Mouse (Mus musculus) left cerebral cortex, adult 2 months (tissue): Measurements from ENCODE around the gene Ccdc30. TPM values are rescaled to one million over a fixed set of nuclear protein-coding genes. Genes with fewer than 3 reads are reported as not detected.

Experiments used
- DNase-seq, 2 experiments: peaks; one replicate each; pipeline ENCODE4 v3.0.0; 2021 to 2022; ENCODE audit warnings: low spot score in 2 of 2, mixed read lengths in 1 of 2; ENCODE audit errors: extremely low spot score in 1 of 2
- H3K27ac ChIP-seq: fragments of 200-600 bp; 2 replicates; pipeline ENCODE4 v1.8.1; 2022
- H3K4me3 ChIP-seq: fragments of 200-600 bp; 2 replicates; pipeline ENCODE4 v1.8.1; 2022
- CTCF ChIP-seq: fragments of 200-600 bp; IDR thresholded peaks from 2 replicates; pipeline ENCODE4 v1.8.1; 2022; ENCODE audit warnings: antibody characterized with exemption, mild to moderate bottlenecking, moderate library complexity
- intact Hi-C: fragments of 180-260 bp; cut with DNase I; formaldehyde crosslinking; loops from one replicate; pipeline ENCODE4 v1.15.1; 2025
- long read RNA-seq, 2 experiments: library from polyadenylated mRNA; stranded (forward); transcript quantifications; one replicate each; pipeline ENCODE4 v2.0.0; 2021; ENCODE audit warnings: borderline mapping rate in 2 of 2
- total RNA-seq, 2 experiments: library from RNA; stranded (reverse); gene quantifications; 2 replicates each; pipeline ENCODE4 v1.2.3; 2021

Gene Ccdc30
- total RNA-seq: 10 to 100 TPM; 19.6 to 20.8 TPM
- long read RNA-seq, experiment 1, partial matches to known transcripts: 7 of 18 reads
- long read RNA-seq, experiment 1, other reads (novel, unspliced or antisense): 7 of 18 reads
- long read RNA-seq, experiment 2, transcript Ccdc30-202 (15 exons, 2,534 nt): major isoform, 5 of 19 reads
- long read RNA-seq, experiment 2, partial matches to known transcripts: 4 of 19 reads
- long read RNA-seq, experiment 2, other reads (novel, unspliced or antisense): 9 of 19 reads

- intact Hi-C loops: loop anchor here (10.0 kb wide), 1 partner anchor 170 kb away; no protein-coding TSS in a partner anchor
- peak; percentile 95 for DNase-seq
- Histone ChIP-seq H3K4me3 (peak within 1 kb of the TSS; percentile 74), H3K27ac (peak within 1 kb of the TSS; percentile 59)
- no peak for TF ChIP-seq CTCF
These were observed at the start of gene Ccdc30 for GRCm38 (mm10) chr4:119415072-119415753. Gene Ccdc30, minus strand, starts transcription at chr4:119415521.

- no peak for TF ChIP-seq CTCF
- intact Hi-C loops: loop anchor here (5.0 kb wide), 1 partner anchor 42 kb away; the partner anchor contains the start of genes Ppcs and Zmynd12
- DNase-seq: no peak
- H3K27ac ChIP-seq: no peak overlapping the region
- H3K4me3 ChIP-seq: no peak overlapping the region
These were observed 48.6 kb upstream of the Ccdc30 start for GRCm38 (mm10) chr4:119463756-119464419.

- TF ChIP-seq CTCF: no peak
- peak in 1 of 2 experiments; percentile 31 for DNase-seq
- Histone ChIP-seq H3K27ac (no peak overlapping the region), H3K4me3 (no peak overlapping the region)
- intact Hi-C loops: loop anchor here (5.0 kb wide), 1 partner anchor 41 kb away; the partner anchor contains the start of genes Ppcs and Zmynd12
These were observed 47.8 kb upstream of the Ccdc30 start for GRCm38 (mm10) chr4:119462858-119463755.

GRCm38 (mm10) chr4:119462457-119462856 is 47.1 kb upstream of the Ccdc30 start:
- Histone ChIP-seq H3K27ac (no peak overlapping the region), H3K4me3 (no peak overlapping the region)
- DNase-seq: no peak
- no peak for TF ChIP-seq CTCF
- intact Hi-C loops: loop anchor here (5.0 kb wide), 1 partner anchor 40 kb away; the partner anchor contains the start of genes Ppcs and Zmynd12

GRCm38 (mm10) chr4:119460728-119461141 is 45.4 kb upstream of the Ccdc30 start:
- peak overlapping the region; percentile 16; the same call in 1 of the 2 replicates for H3K4me3 ChIP-seq
- intact Hi-C loops: loop anchor here (2.0 to 5.0 kb wide), 2 partner anchors 38 to 78 kb away; partner anchors contain the start of genes Frg2f1, Ppcs and Zmynd12
- no peak for TF ChIP-seq CTCF
- DNase-seq: peak; percentile 73 to 75
- H3K27ac ChIP-seq: no peak overlapping the region

- intact Hi-C loops: loop anchor here (2.0 to 5.0 kb wide), 2 partner anchors 38 to 79 kb away; partner anchors contain the start of genes Frg2f1, Ppcs and Zmynd12
- Histone ChIP-seq H3K4me3 (no peak overlapping the region), H3K27ac (no peak overlapping the region)
- TF ChIP-seq CTCF: peak; percentile 48
- no peak for DNase-seq
These were observed 45.0 kb upstream of the Ccdc30 start for GRCm38 (mm10) chr4:119460296-119460695.

GRCm38 (mm10) chr4:119453533-119453932 is 38.2 kb upstream of the Ccdc30 start:
- H3K4me3 ChIP-seq: no peak overlapping the region
- H3K27ac ChIP-seq: no peak overlapping the region
- intact Hi-C loops: no loop called here
- no peak for TF ChIP-seq CTCF
- DNase-seq: no peak

- intact Hi-C loops: no loop called here
- H3K27ac ChIP-seq: no peak overlapping the region
- no peak for TF ChIP-seq CTCF
- no peak overlapping the region for H3K4me3 ChIP-seq
- DNase-seq: no peak
These were observed 37.8 kb upstream of the Ccdc30 start for GRCm38 (mm10) chr4:119453128-119453527.

GRCm38 (mm10) chr4:119450436-119450835 is 35.1 kb upstream of the Ccdc30 start:
- intact Hi-C loops: no loop called here
- DNase-seq: no peak
- H3K27ac ChIP-seq: no peak overlapping the region
- no peak for TF ChIP-seq CTCF
- H3K4me3 ChIP-seq: no peak overlapping the region

GRCm38 (mm10) chr4:119447786-119448185 is 32.5 kb upstream of the Ccdc30 start:
- no peak for TF ChIP-seq CTCF
- Histone ChIP-seq H3K27ac (no peak overlapping the region), H3K4me3 (no peak overlapping the region)
- no peak for DNase-seq
- intact Hi-C loops: no loop called here

- Histone ChIP-seq H3K4me3 (no peak overlapping the region), H3K27ac (no peak overlapping the region)
- TF ChIP-seq CTCF: no peak
- intact Hi-C loops: no loop called here
- DNase-seq: no peak
These were observed 31.9 kb upstream of the Ccdc30 start for GRCm38 (mm10) chr4:119447261-119447660.
